Mouse (Mus musculus) adrenal gland, postnatal 10 days (tissue): ENCODE measurements around the gene Spg7. TPM values are rescaled to one million over a fixed set of nuclear protein-coding genes. Genes with fewer than 3 reads are reported as not detected.

Experiments used
- DNase-seq: peaks from one replicate; pipeline ENCODE4 v3.0.0; 2021; ENCODE audit warnings: mixed read lengths
- microRNA-seq: library from miRNA; unstranded; fragments of <30 nt; microRNA quantifications from one replicate; pipeline ENCODE4 v1.2.0, GENCODE M21; 2021
- total RNA-seq, 2 experiments: library from RNA; stranded (reverse); gene quantifications; 2 replicates each; pipeline ENCODE4 v1.2.3; 2021

The Spg7 gene
- total RNA-seq, 2 experiments from 2014 or later = 64.9 to 82.8 TPM

GRCm38 (mm10) chr8:123131041-123131440 is 68.3 kb downstream of the Spg7 start:
- no peak for DNase-seq

- no peak for DNase-seq
Measured at GRCm38 (mm10) chr8:123132953-123133352, 70.2 kb downstream of the Spg7 start.

GRCm38 (mm10) chr8:123134149-123134713 is 71.5 kb downstream of the Spg7 start:
- DNase-seq = no peak

- peak; percentile 51 for DNase-seq
Measured at GRCm38 (mm10) chr8:123135406-123135805, 72.7 kb downstream of the Spg7 start.

GRCm38 (mm10) chr8:123135806-123136205 is 73.1 kb downstream of the Spg7 start:
- no peak for DNase-seq

GRCm38 (mm10) chr8:123136287-123136686 is 73.5 kb downstream of the Spg7 start:
- DNase-seq = no peak

GRCm38 (mm10) chr8:123137645-123138077 is 74.9 kb downstream of the Spg7 start:
- DNase-seq = peak; percentile 55

- no peak for DNase-seq
Measured at GRCm38 (mm10) chr8:123138741-123139140, 76.0 kb downstream of the Spg7 start.

- peak; percentile 90 for DNase-seq
Measured at GRCm38 (mm10) chr8:123141741-123142462, 79.2 kb downstream of the Spg7 start.

GRCm38 (mm10) chr8:123145279-123145678 is 82.5 kb downstream of the Spg7 start:
- DNase-seq = peak; percentile 73

GRCm38 (mm10) chr8:123146390-123146789 is 83.6 kb downstream of the Spg7 start:
- DNase-seq = no peak

Small RNAs within 50 kb of the gene (microRNA-seq; reads per million reads assigned to microRNA genes)
- gene Mir7079 = 1.4 reads per million
- 1.4 reads per million for gene Mir7080

Other genes with a start within 250 kb of the Spg7 start
- gene Cdh15, start 215.0 kb upstream of the Spg7 start, total RNA-seq = 1 to 10 TPM in 1 of 2 experiments, under 1 TPM in 1; 0.75 to 1.9 TPM
- gene Ankrd11, start 20.7 kb upstream of the Spg7 start, total RNA-seq = 100 to 1,000 TPM in 1 of 2 experiments, 10 to 100 TPM in 1; 73.9 to 103 TPM
- gene Rpl13, start 39.4 kb downstream of the Spg7 start, total RNA-seq = 100 to 1,000 TPM; 682 to 692 TPM
- gene Cpne7, start 54.4 kb downstream of the Spg7 start, total RNA-seq = 1 to 10 TPM; 4.9 to 5.1 TPM
- gene Sult5a1, start 95.4 kb downstream of the Spg7 start, total RNA-seq = 10 to 100 TPM in 1 of 2 experiments, 1 to 10 TPM in 1; 9.0 to 10.3 TPM
- gene Dpep1, start 123.3 kb downstream of the Spg7 start, total RNA-seq = 10 to 100 TPM; 19.1 to 33.3 TPM
- gene Chmp1a, start 149.8 kb downstream of the Spg7 start, total RNA-seq = 10 to 100 TPM; 76.0 to 81.4 TPM
- gene Spata33, start 149.9 kb downstream of the Spg7 start, total RNA-seq = 1 to 10 TPM; 1.9 to 3.4 TPM
- 10 to 100 TPM; 43.6 to 56.7 TPM for gene Cdk10, start 161.9 kb downstream of the Spg7 start, total RNA-seq
- 10 to 100 TPM in 1 of 2 experiments, 1 to 10 TPM in 1; 9.5 to 16.7 TPM for gene Spata2l, start 173.3 kb downstream of the Spg7 start, total RNA-seq
- 10 to 100 TPM; 17.0 to 21.3 TPM for gene Zfp276, start 191.3 kb downstream of the Spg7 start, total RNA-seq
- gene Vps9d1, start 191.4 kb downstream of the Spg7 start, total RNA-seq = 10 to 100 TPM; 23.1 to 26.7 TPM